Mouse (Mus musculus) E14TG2a.4 (cell line): Measurements from ENCODE around the gene Odf2l.

Experiments used
- CTCF ChIP-seq: conservative IDR thresholded peaks from 2 replicates; pipeline ENCODE4 v1.5.1; 2014; ENCODE audit warnings: low read length
- NANOG ChIP-seq: IDR thresholded peaks from 2 replicates; pipeline ENCODE4 v1.6.1; 2014; ENCODE audit warnings: borderline replicate concordance, low read length, mixed read lengths

DNA sequence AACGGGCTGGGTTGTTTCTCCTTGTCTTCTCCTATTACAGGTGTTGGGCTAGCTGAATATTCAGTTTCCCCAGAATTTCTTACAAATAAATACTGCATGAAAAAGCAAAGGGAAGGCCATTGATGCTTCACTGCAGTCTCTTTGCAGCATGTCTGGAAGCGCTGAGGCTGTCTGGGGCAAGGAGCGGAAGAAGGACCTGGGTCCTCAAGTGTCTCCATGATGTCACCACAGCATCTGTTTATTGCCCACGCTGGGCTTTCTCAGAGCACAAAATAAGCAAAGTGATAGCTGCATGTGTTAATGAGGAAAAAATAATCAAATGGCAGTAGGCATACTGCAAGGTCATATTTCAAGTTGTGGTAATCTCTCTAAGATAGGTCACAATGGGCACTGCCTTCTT lies 51.6 kb downstream of the Odf2l start:
- TF ChIP-seq CTCF: no peak
- TF ChIP-seq NANOG: no peak
